Mouse (Mus musculus): ENCODE measurements around the gene Rpl36al. TPM values are rescaled to one million over a fixed set of nuclear protein-coding genes. Genes with fewer than 3 reads are reported as not detected.

Rpl36al gene
- polyA plus RNA-seq, 1 experiment from 2014 or later: 471 TPM

DNA sequence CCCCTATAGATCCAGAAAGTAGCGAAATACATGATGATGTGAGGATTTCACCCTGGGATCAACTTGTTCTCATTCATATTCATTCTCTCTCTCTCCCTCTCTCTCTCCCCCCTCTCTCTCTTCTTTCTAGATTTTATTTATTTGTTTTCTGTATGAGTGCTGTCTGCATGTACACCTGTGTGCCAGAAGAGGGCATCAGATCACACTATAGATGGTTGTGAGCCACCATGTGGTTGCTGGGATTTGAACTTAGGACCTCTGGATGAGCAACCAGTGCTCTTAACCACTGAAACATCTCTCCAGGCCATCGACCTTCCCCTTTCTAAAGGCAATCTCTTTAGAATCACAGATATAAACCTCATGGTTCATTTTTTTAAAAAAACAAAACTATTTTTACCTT is 24.6 kb upstream of the Rpl36al start:
- no peak for ATAC-seq (ENCODE audit: extremely low read depth, insufficient number of reproducible peaks, low FRiP score, low TSS enrichment)
- 90% methylated on average over 2 of the region's 2 CpGs for WGBS
- Histone ChIP-seq H3K4me1 (no peaks in the 10 kb centered on the region), H3K4me2 (no peak overlapping the region), H3K9ac (no peak overlapping the region), H3K36me3 (peaks cover 78% of the 10 kb centered on the region), H3K9me3 (no peaks in the 10 kb centered on the region), H3K27me3 (replicated peaks) (no peaks in the 10 kb centered on the region), H3K27ac (replicated peaks) (no peak overlapping the region), H3K4me3 (no peak overlapping the region)

DNA sequence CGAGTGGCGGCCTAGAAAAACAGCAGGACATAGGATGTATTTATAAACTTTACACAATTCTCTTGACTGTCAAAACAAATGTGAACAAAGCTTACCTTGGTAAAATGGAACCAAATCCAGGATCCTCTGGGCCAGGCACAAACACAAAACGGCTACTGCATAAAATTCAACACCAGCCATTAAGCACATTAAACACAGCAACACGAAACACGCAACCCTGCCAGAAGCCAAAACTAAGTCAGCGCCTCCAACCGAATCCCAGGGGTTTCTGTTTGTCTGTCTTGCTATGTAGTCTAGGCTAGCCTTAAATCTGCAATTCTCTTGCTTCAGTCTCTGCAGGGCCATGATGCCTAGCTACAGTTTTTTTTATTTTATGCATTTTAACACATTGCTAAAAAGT is 24.0 kb upstream of the Rpl36al start:
- no peak overlapping the region for H3K4me2 ChIP-seq
- no peak overlapping the region for H3K4me3 ChIP-seq
- no peak for ATAC-seq (ENCODE audit: extremely low read depth, insufficient number of reproducible peaks, low FRiP score, low TSS enrichment)
- H3K27ac ChIP-seq (replicated peaks): no peak overlapping the region
- no peaks in the 10 kb centered on the region for H3K27me3 ChIP-seq (replicated peaks)
- WGBS: 96% methylated on average over 7 of the region's 7 CpGs
- H3K4me1 ChIP-seq: no peaks in the 10 kb centered on the region
- H3K9ac ChIP-seq: no peak overlapping the region
- H3K36me3 ChIP-seq: peaks cover 77% of the 10 kb centered on the region
- no peaks in the 10 kb centered on the region for H3K9me3 ChIP-seq

DNA sequence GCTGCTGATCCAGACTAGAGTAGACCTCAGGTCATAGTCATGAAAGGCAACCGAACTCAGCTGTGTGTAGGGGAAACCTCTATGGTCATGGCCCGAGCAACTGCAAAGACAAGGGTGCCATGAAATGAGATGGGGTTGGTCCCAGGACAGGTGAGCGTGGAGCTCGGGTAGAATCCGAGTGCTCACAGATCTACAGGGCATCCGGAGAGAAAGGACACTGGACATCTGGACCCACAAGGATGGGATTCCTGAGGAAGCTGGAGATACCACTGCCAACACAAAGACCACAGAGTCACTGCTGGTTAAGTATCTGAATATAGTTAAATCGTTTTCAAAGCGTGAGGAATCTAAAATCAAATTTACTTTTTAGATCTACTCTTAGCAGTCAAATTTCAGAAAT is 23.5 kb upstream of the Rpl36al start:
- Histone ChIP-seq H3K27ac (replicated peaks) (no peak overlapping the region), H3K9ac (no peak overlapping the region), H3K4me1 (no peaks in the 10 kb centered on the region), H3K4me2 (no peak overlapping the region), H3K36me3 (peaks cover 77% of the 10 kb centered on the region), H3K9me3 (no peaks in the 10 kb centered on the region), H3K4me3 (no peak overlapping the region), H3K27me3 (replicated peaks) (no peaks in the 10 kb centered on the region)
- 87% methylated on average over 8 of the region's 8 CpGs for WGBS
- ATAC-seq (ENCODE audit: extremely low read depth, insufficient number of reproducible peaks, low FRiP score, low TSS enrichment): no peak

DNA sequence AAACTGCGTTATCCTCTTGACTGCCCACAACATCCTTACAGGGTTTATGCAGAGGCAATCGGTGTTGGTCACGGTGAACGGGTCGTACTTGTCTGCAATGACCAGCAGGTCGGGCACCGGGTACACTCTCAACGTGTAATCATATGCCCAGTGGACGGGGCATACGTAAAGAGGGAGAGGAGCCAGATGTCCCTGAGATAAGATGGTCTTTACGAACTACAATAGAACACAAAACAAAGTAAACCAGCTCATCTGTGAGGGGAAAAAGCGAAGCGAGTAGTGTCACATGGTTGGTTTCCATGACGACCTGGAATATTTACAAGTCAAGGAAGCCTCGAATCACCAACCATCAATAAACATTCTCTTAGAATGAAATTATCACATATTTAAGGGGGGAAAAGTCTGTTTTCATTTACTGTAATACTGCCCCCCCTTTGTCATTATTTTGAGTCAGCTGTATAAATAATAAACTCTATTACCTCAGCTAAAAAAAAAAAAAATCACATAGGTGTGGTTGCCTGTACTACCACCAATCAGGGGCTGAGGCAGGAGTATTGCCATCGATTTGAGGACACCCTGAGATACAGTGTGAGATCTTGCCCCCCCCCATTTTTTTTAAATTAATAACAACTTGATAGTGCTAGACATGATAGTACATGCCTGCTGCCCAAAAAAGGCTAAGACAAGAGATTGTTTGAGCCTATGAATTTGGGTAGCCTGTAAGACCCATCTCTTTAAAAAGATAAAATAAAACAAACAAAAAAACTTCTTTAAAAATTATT is 20.4 kb upstream of the Rpl36al start, which contains the start of gene Gm49384:
Gene Gm49384, minus strand, starts transcription at position 216 of the 782 bp plus-strand sequence.
- H3K4me2 ChIP-seq: no peak within 1 kb of the TSS
- peaks cover 5% of the 10 kb centered on the region for H3K4me1 ChIP-seq
- no peaks in the 10 kb centered on the region for H3K27me3 ChIP-seq (replicated peaks)
- whole genome bisulfite sequencing: 85% methylated on average over 16 of the region's 16 CpGs
- H3K36me3 ChIP-seq: peaks cover 77% of the 10 kb centered on the region
- H3K9ac ChIP-seq: no peak within 1 kb of the TSS
- H3K4me3 ChIP-seq: no peak within 1 kb of the TSS
- no peak within 1 kb of the TSS for H3K27ac ChIP-seq (replicated peaks)
- H3K9me3 ChIP-seq: no peaks in the 10 kb centered on the region
- ATAC-seq (ENCODE audit: extremely low read depth, insufficient number of reproducible peaks, low FRiP score, low TSS enrichment): no peak

DNA sequence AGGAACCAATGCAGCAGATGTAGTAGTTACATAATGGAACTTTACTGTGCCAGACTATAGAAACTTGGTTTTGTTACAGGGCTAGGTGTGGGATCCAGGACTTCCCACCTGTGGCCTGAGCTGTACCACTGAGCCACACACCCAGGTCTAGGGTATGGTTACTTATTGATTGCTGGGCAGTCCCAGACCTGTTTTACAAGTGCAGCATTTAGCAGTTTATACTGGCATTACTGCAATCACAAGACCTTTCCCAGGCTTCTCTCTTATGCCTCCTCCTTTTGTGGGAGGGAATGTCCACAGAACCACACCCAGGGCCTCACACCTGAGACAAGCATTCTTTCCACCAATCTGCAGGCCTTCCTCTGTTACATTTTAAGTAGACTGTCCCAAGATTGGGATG is 15.1 kb upstream of the Rpl36al start:
- H3K27ac ChIP-seq (replicated peaks): no peak overlapping the region
- H3K4me2 ChIP-seq: peak overlapping the region; percentile 97
- 0 out of 2 replicates have a peak overlapping the region, but pooled peaks have one; percentile 29 for H3K9ac ChIP-seq
- no peak for ATAC-seq (ENCODE audit: extremely low read depth, insufficient number of reproducible peaks, low FRiP score, low TSS enrichment)
- H3K4me3 ChIP-seq: 0 out of 2 replicates have a peak overlapping the region, but pooled peaks have one; percentile 97
- H3K36me3 ChIP-seq: peaks cover 45% of the 10 kb centered on the region
- H3K9me3 ChIP-seq: no peaks in the 10 kb centered on the region
- H3K4me1 ChIP-seq: peaks cover 28% of the 10 kb centered on the region
- H3K27me3 ChIP-seq (replicated peaks): no peaks in the 10 kb centered on the region

DNA sequence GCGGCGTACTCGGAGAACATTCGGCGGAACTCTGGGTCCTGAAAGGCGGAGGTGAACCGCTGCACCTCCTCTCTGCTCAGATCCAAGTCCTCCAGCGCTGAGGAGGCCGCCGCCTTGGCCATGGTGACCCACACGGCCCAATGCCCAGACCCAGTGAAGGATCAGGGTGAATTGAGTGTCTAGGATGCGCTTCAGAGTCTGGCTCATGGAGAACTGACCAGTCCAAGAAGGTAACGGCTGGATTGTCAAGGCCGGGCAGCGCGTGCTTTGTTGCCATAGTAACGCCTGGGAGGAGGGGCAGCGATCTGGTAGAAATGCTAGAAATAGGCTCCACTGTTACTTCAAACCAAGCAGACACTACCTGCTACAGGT is 14.3 kb upstream of the Rpl36al start, which contains the start of gene Dnaaf2:
Gene Dnaaf2, minus strand, starts transcription at position 266 of the 372 bp plus-strand sequence.
- Histone ChIP-seq H3K4me1 (peaks cover 28% of the 10 kb centered on the region), H3K27ac (replicated peaks) (peak within 1 kb of the TSS; percentile 91), H3K9ac (peak within 1 kb of the TSS; percentile 87), H3K4me2 (peak within 1 kb of the TSS; percentile 97), H3K27me3 (replicated peaks) (no peaks in the 10 kb centered on the region), H3K4me3 (peak within 1 kb of the TSS; percentile 97), H3K36me3 (peaks cover 43% of the 10 kb centered on the region), H3K9me3 (no peaks in the 10 kb centered on the region)
- under 1% methylated on average over 18 of the region's 18 CpGs for WGBS
- 0 out of 2 replicates have a peak, but pooled peaks have one; percentile 10 for ATAC-seq (ENCODE audit: extremely low read depth, insufficient number of reproducible peaks, low FRiP score, low TSS enrichment)

DNA sequence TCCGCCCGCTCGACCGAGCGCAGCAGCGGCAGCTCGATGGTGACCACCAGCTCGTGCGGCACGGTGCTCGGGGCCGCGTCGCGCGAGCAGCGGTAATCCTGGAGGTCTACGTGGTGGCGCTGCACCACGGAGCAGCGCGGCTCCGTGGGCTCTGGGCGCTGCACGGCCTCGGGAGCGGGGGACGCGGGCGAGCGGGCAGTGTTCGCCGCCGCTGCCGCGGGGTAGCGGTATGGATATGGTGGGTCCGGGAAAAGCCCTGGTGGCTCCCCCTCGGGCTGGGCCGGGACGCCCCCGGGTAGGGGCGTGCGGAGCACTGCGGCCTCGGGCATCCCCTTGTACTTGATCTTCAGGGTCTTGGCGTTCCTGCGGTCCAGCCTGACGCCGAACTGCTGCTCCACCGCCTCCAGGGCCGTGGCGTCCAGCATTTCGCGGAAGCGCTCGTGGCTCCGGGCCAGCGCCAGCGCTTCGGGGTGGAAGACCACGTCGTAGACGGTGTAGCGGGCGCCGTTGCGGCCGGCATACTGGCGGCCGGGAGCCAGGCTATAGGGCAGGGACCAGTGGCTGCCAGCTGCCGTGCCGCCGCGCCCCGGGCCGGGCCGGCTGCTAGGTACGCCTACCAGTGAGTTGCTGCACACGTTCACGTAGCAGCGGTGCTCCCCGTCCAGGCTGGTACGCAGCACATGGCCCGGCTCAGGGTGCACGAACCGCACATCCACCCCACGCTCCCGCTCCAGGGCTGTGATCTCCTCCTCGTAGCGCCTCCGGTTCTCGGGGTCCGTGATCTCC is 13.7 kb upstream of the Rpl36al start:
- peak; percentile 69 for ATAC-seq (ENCODE audit: extremely low read depth, insufficient number of reproducible peaks, low FRiP score, low TSS enrichment)
- no peaks in the 10 kb centered on the region for H3K27me3 ChIP-seq (replicated peaks)
- peak overlapping the region; percentile 97 for H3K4me3 ChIP-seq
- under 1% methylated on average over 94 of the region's 94 CpGs for WGBS
- H3K9ac ChIP-seq: peak overlapping the region; percentile 87
- H3K36me3 ChIP-seq: peaks cover 43% of the 10 kb centered on the region
- H3K9me3 ChIP-seq: no peaks in the 10 kb centered on the region
- H3K4me2 ChIP-seq: peak overlapping the region; percentile 97
- peak overlapping the region; percentile 91 for H3K27ac ChIP-seq (replicated peaks)
- H3K4me1 ChIP-seq: peaks cover 28% of the 10 kb centered on the region

DNA sequence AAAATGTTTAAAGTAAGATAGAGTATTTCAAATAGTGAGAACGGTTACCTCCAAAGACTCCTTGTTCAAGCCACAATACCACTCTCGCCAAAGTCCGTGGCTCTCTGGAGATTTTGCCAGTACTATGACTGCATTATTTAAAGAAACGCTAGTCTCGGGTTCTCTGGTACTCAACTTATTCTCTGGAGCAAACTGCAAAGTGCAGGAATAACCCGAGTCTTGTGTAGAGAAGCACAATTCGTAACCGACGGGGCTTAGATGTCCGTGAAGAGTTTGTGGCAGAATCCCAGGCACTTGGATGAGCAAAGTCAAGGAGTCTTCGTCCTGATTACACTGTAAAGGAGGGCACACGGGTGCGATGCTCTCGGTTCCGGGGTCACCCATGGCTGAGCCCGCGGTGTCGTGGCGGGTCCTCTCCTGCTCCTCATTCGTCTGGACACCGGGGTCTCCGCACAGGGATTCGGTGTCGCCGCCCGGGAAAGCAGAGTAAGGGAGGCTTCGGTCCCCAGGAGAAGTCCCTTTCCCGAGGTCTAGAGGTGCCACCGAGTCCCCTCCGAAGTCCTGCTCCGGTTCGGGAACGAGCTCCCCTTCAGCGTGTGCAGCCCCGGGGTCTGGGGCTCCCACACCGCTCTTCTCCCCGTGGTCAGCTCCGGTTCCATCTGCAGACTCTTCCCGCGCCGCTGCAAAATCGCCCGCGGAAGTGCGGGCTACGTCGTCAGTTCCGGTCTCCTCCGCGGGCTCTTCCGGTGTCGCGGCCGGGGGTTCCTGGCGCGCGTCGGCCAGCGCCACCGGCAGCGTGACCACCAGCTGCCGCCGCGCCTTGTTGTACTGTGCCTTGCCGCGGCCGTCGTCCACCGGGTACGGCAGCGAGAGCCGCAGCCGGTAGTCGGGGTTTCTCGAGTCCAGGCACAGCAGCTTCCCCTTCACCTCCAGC is 12.8 kb upstream of the Rpl36al start, which contains the start of gene Gm49383:
Gene Gm49383, minus strand, starts transcription at position 661 of the 934 bp plus-strand sequence.
- peaks cover 28% of the 10 kb centered on the region for H3K4me1 ChIP-seq
- H3K36me3 ChIP-seq: peaks cover 41% of the 10 kb centered on the region
- H3K4me3 ChIP-seq: peak within 1 kb of the TSS; percentile 97
- under 1% methylated on average over 75 of the region's 75 CpGs for whole genome bisulfite sequencing
- H3K27ac ChIP-seq (replicated peaks): peak within 1 kb of the TSS; percentile 91
- peak within 1 kb of the TSS; percentile 97 for H3K4me2 ChIP-seq
- no peaks in the 10 kb centered on the region for H3K9me3 ChIP-seq
- H3K9ac ChIP-seq: peak within 1 kb of the TSS; percentile 87
- ATAC-seq (ENCODE audit: extremely low read depth, insufficient number of reproducible peaks, low FRiP score, low TSS enrichment): peak; percentile 58
- H3K27me3 ChIP-seq (replicated peaks): no peaks in the 10 kb centered on the region

DNA sequence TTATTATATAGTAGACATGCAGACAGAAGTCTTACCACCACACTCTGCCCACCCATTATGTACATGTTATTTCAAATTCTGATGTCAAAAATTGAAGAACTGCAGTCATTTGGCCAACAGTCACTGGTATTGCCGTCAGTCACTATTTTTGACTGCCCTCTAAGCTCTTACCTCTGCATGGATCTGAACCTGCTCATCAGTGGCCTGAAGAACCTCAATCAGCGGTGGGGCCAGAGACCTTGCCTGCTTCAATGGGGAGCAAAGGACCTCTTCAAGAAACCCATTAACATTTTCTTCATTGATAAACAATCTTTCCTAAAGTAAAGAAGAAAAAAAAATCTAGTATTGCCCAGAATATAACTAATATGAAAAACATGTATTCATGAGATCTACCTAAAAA is 8.8 kb upstream of the Rpl36al start:
- Histone ChIP-seq H3K9me3 (no peaks in the 10 kb centered on the region), H3K9ac (no peak overlapping the region), H3K27ac (replicated peaks) (no peak overlapping the region), H3K36me3 (peaks cover 50% of the 10 kb centered on the region), H3K27me3 (replicated peaks) (no peaks in the 10 kb centered on the region), H3K4me1 (peaks cover 11% of the 10 kb centered on the region), H3K4me2 (no peak overlapping the region), H3K4me3 (no peak overlapping the region)
- WGBS: 90% methylated on average over 2 of the region's 2 CpGs
- no peak for ATAC-seq (ENCODE audit: extremely low read depth, insufficient number of reproducible peaks, low FRiP score, low TSS enrichment)

DNA sequence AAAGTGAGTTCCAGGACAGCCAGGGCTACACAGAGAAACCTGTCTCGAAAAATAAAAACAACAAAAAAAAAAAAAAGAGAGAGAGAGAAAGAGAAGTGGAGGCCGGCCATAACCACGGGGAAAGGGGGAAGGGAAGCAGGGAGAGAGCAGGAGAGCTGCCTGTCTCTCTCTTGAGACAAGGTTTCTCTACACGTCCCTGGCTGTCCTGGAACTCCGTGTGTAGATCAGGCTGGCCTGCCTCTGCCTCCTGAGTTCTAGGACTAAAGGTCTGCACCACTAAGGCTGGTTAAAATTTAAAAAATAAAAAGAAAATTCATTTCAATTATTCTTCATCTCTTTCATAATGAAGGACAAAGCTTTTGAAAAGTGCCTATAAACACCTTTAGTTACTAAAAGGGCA is 7.5 kb upstream of the Rpl36al start:
- no peak overlapping the region for H3K4me3 ChIP-seq
- peaks cover 20% of the 10 kb centered on the region for H3K4me1 ChIP-seq
- ATAC-seq (ENCODE audit: extremely low read depth, insufficient number of reproducible peaks, low FRiP score, low TSS enrichment): no peak
- no peak overlapping the region for H3K27ac ChIP-seq (replicated peaks)
- no peak overlapping the region for H3K4me2 ChIP-seq
- 84% methylated on average over 5 of the region's 5 CpGs for WGBS
- no peaks in the 10 kb centered on the region for H3K9me3 ChIP-seq
- peaks cover 58% of the 10 kb centered on the region for H3K36me3 ChIP-seq
- no peak overlapping the region for H3K9ac ChIP-seq
- no peaks in the 10 kb centered on the region for H3K27me3 ChIP-seq (replicated peaks)

Measured in heart, embryonic 13.5 days (tissue).